Mouse (Mus musculus) MEL (cell line): ENCODE data around the gene Syne2.

Source experiments
- BHLHE40 ChIP-seq: IDR thresholded peaks from 2 replicates; pipeline ENCODE4 v1.6.1; 2012; ENCODE audit warnings: low read depth, mild to moderate bottlenecking, inconsistent platforms, low read length, improper control_type of control experiment, borderline replicate concordance
- CTCF ChIP-seq, 3 experiments: IDR thresholded peaks in 2 of 3; conservative IDR thresholded peaks in 1 of 3; 2 replicates each; pipeline ENCODE4 v1.5.1; 2011 to 2012; ENCODE audit warnings: low read length in 3 of 3, low read depth in 2 of 3, mild to moderate bottlenecking in 2 of 3, improper control_type of control experiment in 1 of 3, inconsistent platforms in 1 of 3, mixed read lengths in 1 of 3, moderate library complexity in 1 of 3; ENCODE audit not compliant: control insufficient read depth in 1 of 3, insufficient read depth in 1 of 3, poor library complexity in 1 of 3, severe bottlenecking in 1 of 3
- EP300 ChIP-seq, 2 experiments: IDR thresholded peaks; 2 replicates each; pipeline ENCODE4 v1.6.1; 2011; ENCODE audit warnings: improper control_type of control experiment in 2 of 2, low read length in 2 of 2, low read depth in 1 of 2, mild to moderate bottlenecking in 1 of 2
- ETS1 ChIP-seq: IDR thresholded peaks from 2 replicates; pipeline ENCODE4 v1.6.1; 2012; ENCODE audit warnings: low read depth, mild to moderate bottlenecking, inconsistent platforms, low read length, improper control_type of control experiment, moderate library complexity
- HCFC1 ChIP-seq: IDR thresholded peaks from 2 replicates; pipeline ENCODE4 v1.6.1; 2012; ENCODE audit warnings: low read depth, mild to moderate bottlenecking, inconsistent platforms, low read length, improper control_type of control experiment, moderate library complexity
- JUND ChIP-seq: IDR thresholded peaks from 2 replicates; pipeline ENCODE4 v1.6.1; 2011; ENCODE audit warnings: low read depth, mild to moderate bottlenecking, improper control_type of control experiment, low read length
- KAT2A ChIP-seq: conservative IDR thresholded peaks from 2 replicates; pipeline ENCODE4 v1.6.1; 2012; ENCODE audit warnings: low read depth, low read length, improper control_type of control experiment, inconsistent platforms
- MEF2A ChIP-seq: IDR thresholded peaks from 2 replicates; pipeline ENCODE4 v1.6.1; 2014; ENCODE audit warnings: low read depth, mild to moderate bottlenecking, inconsistent platforms, low read length, improper control_type of control experiment; ENCODE audit not compliant: poor library complexity, insufficient replicate concordance, severe bottlenecking; ENCODE audit errors: extremely low read depth
- SIN3A ChIP-seq: IDR thresholded peaks from 2 replicates; pipeline ENCODE4 v1.6.1; 2012; ENCODE audit warnings: low read length, improper control_type of control experiment, inconsistent platforms
- TAL1 ChIP-seq: IDR thresholded peaks from 2 replicates; pipeline ENCODE4 v1.6.1; 2012; ENCODE audit warnings: mild to moderate bottlenecking, inconsistent platforms, low read length, moderate library complexity, mixed read lengths
- USF1 ChIP-seq: IDR thresholded peaks from 2 replicates; pipeline ENCODE4 v1.6.1; 2014; ENCODE audit warnings: low read depth, mild to moderate bottlenecking, inconsistent platforms, low read length, improper control_type of control experiment, moderate library complexity
- ZC3H11A ChIP-seq: IDR thresholded peaks from 2 replicates; pipeline ENCODE4 v1.6.1; 2012; ENCODE audit warnings: low read depth, mild to moderate bottlenecking, inconsistent platforms, low read length, improper control_type of control experiment

DNA sequence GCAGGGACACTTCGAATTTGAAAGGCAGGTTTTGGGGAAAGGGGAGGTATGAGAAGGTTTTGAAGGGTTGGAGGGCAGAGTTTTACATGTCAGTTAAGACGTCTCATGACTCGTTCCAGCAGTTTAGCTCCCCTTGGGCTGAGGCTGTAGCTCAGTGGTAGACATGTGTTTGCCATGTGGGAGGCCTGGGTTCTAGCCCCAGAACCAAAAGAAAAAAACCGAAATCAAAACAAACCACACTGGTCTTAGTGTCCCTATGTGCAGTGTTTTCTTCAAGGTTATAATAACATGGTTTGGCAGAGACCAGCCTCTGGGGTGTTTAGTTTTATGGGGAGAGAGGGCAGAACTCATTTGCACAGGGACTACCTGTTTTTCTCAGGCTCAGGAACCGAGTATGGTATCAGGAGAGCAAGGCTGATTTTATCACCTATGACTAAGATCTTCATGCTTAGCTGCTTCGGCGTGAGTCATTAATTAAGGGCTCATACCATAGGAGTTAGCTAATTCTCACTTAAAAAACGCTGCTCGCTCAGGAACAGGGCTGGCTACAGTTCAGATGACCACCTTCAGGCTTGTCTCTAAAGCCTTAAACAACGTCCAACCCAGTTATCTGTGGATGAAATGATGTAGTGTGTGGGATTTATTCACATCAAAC is 8.9 kb downstream of the Syne2 start:
- no peak for TF ChIP-seq CTCF (IDR thresholded peaks at IDR 0.05 in 2 of 3, conservative IDR thresholded peaks at IDR 0.05 in 1 of 3; ENCODE audit: control insufficient read depth in 1 of 3, insufficient read depth in 1 of 3, low read depth in 2 of 3, low read length in 3 of 3, poor library complexity in 1 of 3, severe bottlenecking in 1 of 3)
- no peak for TF ChIP-seq SIN3A
- no peak for TF ChIP-seq TAL1
- TF ChIP-seq EP300 (IDR thresholded peaks at IDR 0.05; ENCODE audit: low read depth in 1 of 2, low read length in 2 of 2) = no peak
- TF ChIP-seq ETS1 = no peak
- TF ChIP-seq JUND = no peak
- no peak for TF ChIP-seq MEF2A
- TF ChIP-seq HCFC1 = no peak
- no peak for TF ChIP-seq KAT2A
- TF ChIP-seq USF1 = no peak
- no peak for TF ChIP-seq ZC3H11A
- TF ChIP-seq BHLHE40 = no peak
